Mouse (Mus musculus) thymus, adult 2 months (tissue): ENCODE data around the gene Sptb.

Experiments
- CTCF ChIP-seq: fragments of 200-500 bp; IDR thresholded peaks from 2 replicates; pipeline ENCODE4 v1.5.1; 2012; ENCODE audit warnings: mild to moderate bottlenecking, control low read depth, low read length, moderate library complexity, borderline replicate concordance; ENCODE audit not compliant: control insufficient read depth, poor library complexity, insufficient read depth; ENCODE audit errors: extremely low read depth
- POLR2A ChIP-seq: fragments of 200-500 bp; IDR thresholded peaks from 2 replicates; pipeline ENCODE4 v1.6.1; 2012; ENCODE audit warnings: mild to moderate bottlenecking, low read length, control low read depth, moderate library complexity; ENCODE audit not compliant: control insufficient read depth, poor library complexity, insufficient read depth; ENCODE audit errors: extremely low read depth

GRCm38 (mm10) chr12:76556745-76557389 lies 153.5 kb downstream of the Sptb start:
- TF ChIP-seq POLR2A (no peak), CTCF (no peak)
